Mouse (Mus musculus) cerebellum, postnatal 36 days (tissue): ENCODE results near the gene Pak6.
A peak's percentile ranks its signal among the peaks of the same experiment; 100 is the strongest.

Source experiments
- DNase-seq, 2 experiments: peaks; one replicate each; pipeline ENCODE4 v3.0.0; 2021 to 2022; ENCODE audit warnings: mixed read lengths in 2 of 2

The Pak6 gene

GRCm38 (mm10) chr2:118700179-118701062 lies 37.3 kb downstream of the Pak6 start:
- DNase-seq: peak; percentile 70 to 75

- no peak for DNase-seq
Measured at GRCm38 (mm10) chr2:118701161-118701560, 38.1 kb downstream of the Pak6 start.

- no peak for DNase-seq
Measured at GRCm38 (mm10) chr2:118701971-118702882, 39.1 kb downstream of the Pak6 start.

- DNase-seq: peak; percentile 16 to 25
Measured at GRCm38 (mm10) chr2:118702883-118703761, 40.0 kb downstream of the Pak6 start.

GRCm38 (mm10) chr2:118703913-118704730 lies 41.0 kb downstream of the Pak6 start, which contains the start of gene Ankrd63:
Gene Ankrd63 (minus strand): TSS chr2:118703963.
- DNase-seq: no peak

- no peak for DNase-seq
Measured at GRCm38 (mm10) chr2:118706436-118706835, 43.3 kb downstream of the Pak6 start.

- no peak for DNase-seq
Measured at GRCm38 (mm10) chr2:118708472-118708871, 45.4 kb downstream of the Pak6 start.

- no peak for DNase-seq
Measured at GRCm38 (mm10) chr2:118709655-118710221, 46.6 kb downstream of the Pak6 start.

- DNase-seq: peak; percentile 16 to 43
Measured at GRCm38 (mm10) chr2:118711038-118711494, 48.0 kb downstream of the Pak6 start.

- DNase-seq: no peak
Measured at GRCm38 (mm10) chr2:118713631-118714030, 50.5 kb downstream of the Pak6 start.

- no peak for DNase-seq
Measured at GRCm38 (mm10) chr2:118714230-118714629, 51.1 kb downstream of the Pak6 start.

- DNase-seq: peak in 1 of 2 experiments; percentile 16
Measured at GRCm38 (mm10) chr2:118716677-118717076, 53.6 kb downstream of the Pak6 start.

- no peak for DNase-seq
Measured at GRCm38 (mm10) chr2:118723693-118724486, 60.8 kb downstream of the Pak6 start.

GRCm38 (mm10) chr2:118725511-118725910 lies 62.4 kb downstream of the Pak6 start:
- DNase-seq: no peak

- DNase-seq: no peak
Measured at GRCm38 (mm10) chr2:118726873-118727272, 63.8 kb downstream of the Pak6 start.

GRCm38 (mm10) chr2:118727911-118728310 lies 64.8 kb downstream of the Pak6 start:
- no peak for DNase-seq

- no peak for DNase-seq
Measured at GRCm38 (mm10) chr2:118728337-118728736, 65.2 kb downstream of the Pak6 start, which contains the start of gene Plcb2. Gene Plcb2 (minus strand): TSS chr2:118728438.

GRCm38 (mm10) chr2:118729194-118729593 lies 66.1 kb downstream of the Pak6 start:
- DNase-seq: no peak

- no peak for DNase-seq
Measured at GRCm38 (mm10) chr2:118729816-118730621, 66.9 kb downstream of the Pak6 start.
